Mouse (Mus musculus) ES-Bruce4 (cell line): Measurements from ENCODE around the gene Arfgap3.
"Not testable (repeated sequence)": the region's sequence is repeated elsewhere in the genome, so short reads cannot be mapped to it uniquely, and the experiment has no call there.

ENCODE experiments used
- CTCF ChIP-seq: IDR thresholded peaks from one replicate; pipeline ENCODE4 v1.8.1; 2011; ENCODE audit warnings: low read depth, low read length
- POLR2A ChIP-seq: IDR thresholded peaks from one replicate; pipeline ENCODE4 v1.8.1; 2011; ENCODE audit warnings: low read length; ENCODE audit not compliant: insufficient read depth

- TF ChIP-seq POLR2A, CTCF: not testable (repeated sequence)
Measured at GRCm38 (mm10) chr15:83368702-83369101, 18.7 kb upstream of the Arfgap3 start.
